ENCODE assay signal across 9 mouse cellular contexts in genomic region chr13:108329693-108330092, GRCm38 (mm10). TPM values are rescaled to one million over a fixed set of nuclear protein-coding genes. Genes with fewer than 3 reads are reported as not detected.
A peak's percentile ranks its signal among the peaks of the same experiment; 100 is the strongest.
DNase-seq lines count a peak whose midpoint lies in the region; ATAC-seq and TF ChIP-seq lines count a peak whose summit lies in the region.
"Had no signal": no experiment of that assay in that cellular context is flagged by ENCODE, and none has a peak within 500 bp of the region (broad histone marks: within the 10 kb centered on the region; RNA-seq: fewer than 3 reads in every experiment).

No protein-coding gene starts in this region.

- TF ChIP-seq CTCF in hindbrain, postnatal 0 days (IDR thresholded peaks at IDR 0.05; ENCODE audit: low read depth) = peak; percentile 74
- TF ChIP-seq CTCF in liver, embryonic 14.5 days (IDR thresholded peaks at IDR 0.05; ENCODE audit: low read depth) = peak; percentile 58

- no peak for ATAC-seq in hindbrain, postnatal 0 days
- ATAC-seq in hindbrain, embryonic 16.5 days = no peak
- no peak for ATAC-seq in liver, embryonic 14.5 days (ENCODE audit: insufficient read depth)

- no peak for TF ChIP-seq EP300 in liver, embryonic 14.5 days (IDR thresholded peaks at IDR 0.05; ENCODE audit: low read depth)

- H3K4me3 ChIP-seq in hindbrain, postnatal 0 days (ENCODE audit: low read length) = no peak overlapping the region
- no peak overlapping the region for H3K4me3 ChIP-seq in hindbrain, embryonic 16.5 days (ENCODE audit: low read length)
- no peak overlapping the region for H3K4me3 ChIP-seq in liver, embryonic 14.5 days (ENCODE audit: insufficient read depth in 1 of 2, low read depth in 2 of 2, low read length in 2 of 2)

- H3K36me3 ChIP-seq in hindbrain, postnatal 0 days (ENCODE audit: insufficient read depth, low read length) = no peaks in the 10 kb centered on the region
- H3K36me3 ChIP-seq in hindbrain, embryonic 16.5 days (ENCODE audit: control insufficient read depth, insufficient read depth, low read length) = no peaks in the 10 kb centered on the region
- H3K36me3 ChIP-seq in liver, embryonic 14.5 days (replicated peaks; ENCODE audit: control insufficient read depth, insufficient read depth, low read depth) = peaks cover 8% of the 10 kb centered on the region

- no peaks in the 10 kb centered on the region for H3K4me1 ChIP-seq in hindbrain, postnatal 0 days (ENCODE audit: insufficient read depth, low read length)
- H3K4me1 ChIP-seq in hindbrain, embryonic 16.5 days (ENCODE audit: control insufficient read depth, insufficient read depth, low read depth, low read length) = no peaks in the 10 kb centered on the region
- no peaks in the 10 kb centered on the region for H3K4me1 ChIP-seq in liver, embryonic 14.5 days (replicated peaks; ENCODE audit: control insufficient read depth in 2 of 2, insufficient read depth in 2 of 2, low read length in 1 of 2)

- no peak overlapping the region for H3K9ac ChIP-seq in hindbrain, postnatal 0 days (replicated peaks; ENCODE audit: low read length)
- no peak overlapping the region for H3K9ac ChIP-seq in hindbrain, embryonic 16.5 days (ENCODE audit: low read depth, low read length)
- no peak overlapping the region for H3K9ac ChIP-seq in liver, embryonic 14.5 days (replicated peaks)

- no peaks in the 10 kb centered on the region for H3K9me3 ChIP-seq in hindbrain, postnatal 0 days (ENCODE audit: low read length)
- no peaks in the 10 kb centered on the region for H3K9me3 ChIP-seq in hindbrain, embryonic 16.5 days (ENCODE audit: control insufficient read depth, low read length)
- H3K9me3 ChIP-seq in liver, embryonic 14.5 days (ENCODE audit: control insufficient read depth, low read length) = no peaks in the 10 kb centered on the region

- no peak overlapping the region for H3K4me2 ChIP-seq in hindbrain, postnatal 0 days (ENCODE audit: low read depth, low read length)
- no peak overlapping the region for H3K4me2 ChIP-seq in hindbrain, embryonic 16.5 days (ENCODE audit: low read length)
- no peak overlapping the region for H3K4me2 ChIP-seq in liver, embryonic 14.5 days (ENCODE audit: low read depth)
- H3K4me2 ChIP-seq: heart, embryonic 11.5 days had no signal

- DNase-seq in hindbrain, postnatal 0 days (ENCODE audit: low spot score) = peak; percentile 51
- peak; percentile 60 for DNase-seq in CD4-positive, CD25-positive, alpha-beta regulatory T cell, adult 2 months (ENCODE audit: low read depth, low spot score)
- DNase-seq in adipocyte (ENCODE audit: low spot score) = peak; percentile 37
- DNase-seq in liver, embryonic 14.5 days (ENCODE audit: low read depth in 3 of 3, low spot score in 3 of 3) = no peak
- DNase-seq in spleen, adult 12 weeks (ENCODE audit: low spot score) = no peak
- no peak for DNase-seq in frontal cortex, postnatal 36 days (ENCODE audit: low spot score in 2 of 2)
- no peak for DNase-seq in kidney, postnatal 25 days

- WGBS in hindbrain, postnatal 0 days = 66% methylated on average over 3 of the region's 3 CpGs
- 69% methylated on average over 3 of the region's 3 CpGs for WGBS in hindbrain, embryonic 16.5 days
- 63% methylated on average over 3 of the region's 3 CpGs for WGBS in liver, embryonic 14.5 days (ENCODE audit: insufficient replicate concordance)

- no peaks in the 10 kb centered on the region for H3K27me3 ChIP-seq in hindbrain, postnatal 0 days (ENCODE audit: insufficient read depth, low read length)
- H3K27me3 ChIP-seq in hindbrain, embryonic 16.5 days (replicated peaks; ENCODE audit: control insufficient read depth, insufficient read depth, low read length) = no peaks in the 10 kb centered on the region
- H3K27me3 ChIP-seq in liver, embryonic 14.5 days (ENCODE audit: control insufficient read depth, insufficient read depth, low read length) = no peaks in the 10 kb centered on the region

- H3K27ac ChIP-seq in hindbrain, postnatal 0 days = no peak overlapping the region
- no peak overlapping the region for H3K27ac ChIP-seq in hindbrain, embryonic 16.5 days (ENCODE audit: low read depth, low read length)
- no peak overlapping the region for H3K27ac ChIP-seq in liver, embryonic 14.5 days

RNA-seq across cellular contexts. Expression of gene Depdc1b, which starts 13.6 kb away (rescaled TPM):
- 1.8 and 5.0 TPM in 2 replicates for total RNA-seq in hindbrain, postnatal 0 days (2014; rRNA removed)
- polyA plus RNA-seq in hindbrain, postnatal 0 days (2015; fragmentation: Nextera tagmentation; extraction: Ambion mirVana) = 0.94 and 1.8 TPM in 2 replicates
- 1.7 and 2.0 TPM in 2 replicates for polyA plus RNA-seq in hindbrain, embryonic 16.5 days (2015; fragmentation: Nextera tagmentation; extraction: Ambion mirVana)
- polyA plus RNA-seq in liver, embryonic 14.5 days (2012; rRNA removed) = 7.5 and 11.0 TPM in 2 replicates
- 9.5 and 11.1 TPM in 2 replicates for polyA plus RNA-seq in liver, embryonic 14.5 days (2014; fragmentation: Nextera tagmentation; extraction: Ambion mirVana)

Comparison
In these comparisons a context has a peak if more than half of its experiments do, and no peak if none do; other contexts are left out.
1. DNase-seq: peak in hindbrain, postnatal 0 days (single experiment), CD4-positive, CD25-positive, alpha-beta regulatory T cell, adult 2 months (single experiment) and adipocyte (single experiment); none in liver, embryonic 14.5 days (0 of 3), spleen, adult 12 weeks (single experiment), frontal cortex, postnatal 36 days (0 of 2) and kidney, postnatal 25 days (0 of 2).